Mouse (Mus musculus): ENCODE measurements at regions not wholly inside any gene's neighbourhood (a gene's known extent, or its start where the extent isn't known, plus 50 kb on each side); places are given as distances from the start of the nearest gene placed in this dataset.

- Histone ChIP-seq H3K4me1 (ENCODE audit: control insufficient read depth, insufficient read depth, low read length) (peaks cover 4% of the 10 kb centered on the region; the same call in 1 of the 2 replicates), H3K4me2 (no peak overlapping the region), H3K27me3 (ENCODE audit: control insufficient read depth, insufficient read depth, low read length) (no peaks in the 10 kb centered on the region), H3K27ac (ENCODE audit: low read depth, low read length) (no peak overlapping the region), H3K9ac (ENCODE audit: low read depth, low read length) (no peak overlapping the region), H3K36me3 (ENCODE audit: control insufficient read depth, insufficient read depth, low read length) (no peaks in the 10 kb centered on the region), H3K9me3 (replicated peaks; ENCODE audit: control insufficient read depth, low read length) (peaks cover 4% of the 10 kb centered on the region; the same call in 1 of the 2 replicates), H3K4me3 (ENCODE audit: low read depth, low read length) (no peak overlapping the region)
- 73% methylated on average over 4 of the region's 4 CpGs for WGBS (ENCODE audit: insufficient replicate concordance)
- no peak for ATAC-seq (replicated peaks; ENCODE audit: insufficient number of reproducible peaks, low FRiP score, low TSS enrichment)
Measured at GRCm38 (mm10) chr17:4639531-4639930, 354.6 kb upstream of the Arid1b start.

GRCm38 (mm10) chr17:4640555-4640954 lies 353.6 kb upstream of the Arid1b start:
- H3K4me1 ChIP-seq (ENCODE audit: control insufficient read depth, insufficient read depth, low read length): peaks cover 4% of the 10 kb centered on the region; the same call in 1 of the 2 replicates
- H3K36me3 ChIP-seq (ENCODE audit: control insufficient read depth, insufficient read depth, low read length): no peaks in the 10 kb centered on the region
- H3K9me3 ChIP-seq (replicated peaks; ENCODE audit: control insufficient read depth, low read length): peaks cover 4% of the 10 kb centered on the region; the same call in 1 of the 2 replicates
- no peak for ATAC-seq (replicated peaks; ENCODE audit: insufficient number of reproducible peaks, low FRiP score, low TSS enrichment)
- H3K27ac ChIP-seq (ENCODE audit: low read depth, low read length): no peak overlapping the region
- no peaks in the 10 kb centered on the region for H3K27me3 ChIP-seq (ENCODE audit: control insufficient read depth, insufficient read depth, low read length)
- 77% methylated on average over 7 of the region's 7 CpGs for WGBS (ENCODE audit: insufficient replicate concordance)
- H3K9ac ChIP-seq (ENCODE audit: low read depth, low read length): no peak overlapping the region
- no peak overlapping the region for H3K4me2 ChIP-seq
- H3K4me3 ChIP-seq (ENCODE audit: low read depth, low read length): no peak overlapping the region

DNA sequence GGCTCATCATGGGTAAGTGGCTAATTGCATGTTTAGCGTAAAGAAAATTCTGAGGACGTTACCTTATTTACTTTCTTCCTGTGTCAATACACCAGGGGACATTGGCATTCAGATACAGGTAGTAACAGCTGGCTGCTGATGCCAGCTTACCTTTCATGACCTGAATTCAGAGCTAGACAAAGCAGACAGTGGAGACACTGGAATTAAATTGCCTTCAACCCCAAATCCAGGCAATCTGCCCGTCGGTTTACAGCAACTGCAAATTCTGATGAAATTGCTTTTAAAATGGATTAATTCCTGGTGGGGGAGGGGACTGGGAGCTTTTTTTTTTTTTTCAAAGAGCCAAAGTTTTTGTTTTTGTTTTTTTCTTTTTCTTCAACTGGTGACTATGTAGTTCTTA lies 353.0 kb upstream of the Arid1b start:
- no peak for ATAC-seq (replicated peaks; ENCODE audit: insufficient number of reproducible peaks, low FRiP score, low TSS enrichment)
- no peak overlapping the region for H3K4me2 ChIP-seq
- peaks cover 4% of the 10 kb centered on the region; the same call in 1 of the 2 replicates for H3K4me1 ChIP-seq (ENCODE audit: control insufficient read depth, insufficient read depth, low read length)
- no peak overlapping the region for H3K4me3 ChIP-seq (ENCODE audit: low read depth, low read length)
- 79% methylated on average over 4 of the region's 4 CpGs for WGBS (ENCODE audit: insufficient replicate concordance)
- no peak overlapping the region for H3K27ac ChIP-seq (ENCODE audit: low read depth, low read length)
- H3K36me3 ChIP-seq (ENCODE audit: control insufficient read depth, insufficient read depth, low read length): no peaks in the 10 kb centered on the region
- no peaks in the 10 kb centered on the region for H3K27me3 ChIP-seq (ENCODE audit: control insufficient read depth, insufficient read depth, low read length)
- H3K9me3 ChIP-seq (replicated peaks; ENCODE audit: control insufficient read depth, low read length): peaks cover 4% of the 10 kb centered on the region; the same call in 1 of the 2 replicates
- H3K9ac ChIP-seq (ENCODE audit: low read depth, low read length): no peak overlapping the region

GRCm38 (mm10) chr17:4642046-4642445 lies 352.1 kb upstream of the Arid1b start:
- no peak overlapping the region for H3K4me2 ChIP-seq
- H3K4me1 ChIP-seq (ENCODE audit: control insufficient read depth, insufficient read depth, low read length): no peaks in the 10 kb centered on the region; the same call in 1 of the 2 replicates
- peaks cover 4% of the 10 kb centered on the region; the same call in 1 of the 2 replicates for H3K9me3 ChIP-seq (replicated peaks; ENCODE audit: control insufficient read depth, low read length)
- H3K4me3 ChIP-seq (ENCODE audit: low read depth, low read length): no peak overlapping the region
- no peaks in the 10 kb centered on the region for H3K36me3 ChIP-seq (ENCODE audit: control insufficient read depth, insufficient read depth, low read length)
- no peak for ATAC-seq (replicated peaks; ENCODE audit: insufficient number of reproducible peaks, low FRiP score, low TSS enrichment)
- no peaks in the 10 kb centered on the region for H3K27me3 ChIP-seq (ENCODE audit: control insufficient read depth, insufficient read depth, low read length)
- WGBS (ENCODE audit: insufficient replicate concordance): 50% methylated on average over 1 of the region's 1 CpGs
- H3K27ac ChIP-seq (ENCODE audit: low read depth, low read length): no peak overlapping the region
- no peak overlapping the region for H3K9ac ChIP-seq (ENCODE audit: low read depth, low read length)

DNA sequence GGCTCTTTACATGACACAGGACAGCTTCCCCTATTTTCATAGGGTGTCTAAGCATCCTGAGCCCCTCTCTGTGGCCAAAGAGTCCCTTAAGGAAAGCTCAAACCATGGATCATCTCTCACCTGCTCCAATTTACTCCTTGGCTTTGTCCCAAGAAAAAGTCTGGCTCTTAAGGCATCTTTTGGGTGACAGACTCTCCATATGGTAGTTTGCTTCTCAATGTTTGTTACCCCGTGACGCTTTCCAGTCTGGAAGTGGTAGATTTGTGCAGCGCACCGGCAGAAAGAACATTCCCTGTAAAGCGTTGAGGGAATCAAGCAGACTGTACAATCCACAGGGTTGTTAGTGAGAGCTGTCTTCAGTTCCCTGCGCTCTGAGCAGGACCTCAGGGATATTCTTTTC lies 350.8 kb upstream of the Arid1b start:
- H3K4me1 ChIP-seq (ENCODE audit: control insufficient read depth, insufficient read depth, low read length): no peaks in the 10 kb centered on the region
- no peak overlapping the region for H3K4me2 ChIP-seq
- H3K9ac ChIP-seq (ENCODE audit: low read depth, low read length): no peak overlapping the region
- H3K4me3 ChIP-seq (ENCODE audit: low read depth, low read length): no peak overlapping the region
- ATAC-seq (replicated peaks; ENCODE audit: insufficient number of reproducible peaks, low FRiP score, low TSS enrichment): no peak
- 80% methylated on average over 6 of the region's 6 CpGs for WGBS (ENCODE audit: insufficient replicate concordance)
- H3K27ac ChIP-seq (ENCODE audit: low read depth, low read length): no peak overlapping the region
- H3K27me3 ChIP-seq (ENCODE audit: control insufficient read depth, insufficient read depth, low read length): no peaks in the 10 kb centered on the region
- H3K36me3 ChIP-seq (ENCODE audit: control insufficient read depth, insufficient read depth, low read length): no peaks in the 10 kb centered on the region
- peaks cover 4% of the 10 kb centered on the region; the same call in 1 of the 2 replicates for H3K9me3 ChIP-seq (replicated peaks; ENCODE audit: control insufficient read depth, low read length)

- Histone ChIP-seq H3K27ac (ENCODE audit: low read depth, low read length) (no peak overlapping the region), H3K27me3 (ENCODE audit: control insufficient read depth, insufficient read depth, low read length) (no peaks in the 10 kb centered on the region), H3K36me3 (ENCODE audit: control insufficient read depth, insufficient read depth, low read length) (no peaks in the 10 kb centered on the region), H3K4me2 (no peak overlapping the region), H3K9me3 (replicated peaks; ENCODE audit: control insufficient read depth, low read length) (no peaks in the 10 kb centered on the region), H3K4me3 (ENCODE audit: low read depth, low read length) (no peak overlapping the region), H3K9ac (ENCODE audit: low read depth, low read length) (no peak overlapping the region), H3K4me1 (ENCODE audit: control insufficient read depth, insufficient read depth, low read length) (no peaks in the 10 kb centered on the region)
- ATAC-seq (replicated peaks; ENCODE audit: insufficient number of reproducible peaks, low FRiP score, low TSS enrichment): no peak
- WGBS (ENCODE audit: insufficient replicate concordance): 78% methylated on average over 4 of the region's 4 CpGs
Measured at GRCm38 (mm10) chr17:4648603-4649002, 345.5 kb upstream of the Arid1b start.

- Histone ChIP-seq H3K27ac (ENCODE audit: low read depth, low read length) (no peak overlapping the region), H3K4me3 (ENCODE audit: low read depth, low read length) (no peak overlapping the region), H3K9ac (ENCODE audit: low read depth, low read length) (no peak overlapping the region), H3K4me1 (ENCODE audit: control insufficient read depth, insufficient read depth, low read length) (no peaks in the 10 kb centered on the region), H3K36me3 (ENCODE audit: control insufficient read depth, insufficient read depth, low read length) (no peaks in the 10 kb centered on the region), H3K4me2 (no peak overlapping the region), H3K9me3 (replicated peaks; ENCODE audit: control insufficient read depth, low read length) (no peaks in the 10 kb centered on the region), H3K27me3 (ENCODE audit: control insufficient read depth, insufficient read depth, low read length) (no peaks in the 10 kb centered on the region)
- WGBS (ENCODE audit: insufficient replicate concordance): 78% methylated on average over 3 of the region's 3 CpGs
- ATAC-seq (replicated peaks; ENCODE audit: insufficient number of reproducible peaks, low FRiP score, low TSS enrichment): no peak
Measured at GRCm38 (mm10) chr17:4654221-4654620, 339.9 kb upstream of the Arid1b start.

GRCm38 (mm10) chr17:4661996-4662395 lies 332.1 kb upstream of the Arid1b start:
- Histone ChIP-seq H3K4me3 (ENCODE audit: low read depth, low read length) (no peak overlapping the region), H3K4me1 (ENCODE audit: control insufficient read depth, insufficient read depth, low read length) (no peaks in the 10 kb centered on the region), H3K4me2 (no peak overlapping the region), H3K36me3 (ENCODE audit: control insufficient read depth, insufficient read depth, low read length) (no peaks in the 10 kb centered on the region), H3K9ac (ENCODE audit: low read depth, low read length) (no peak overlapping the region), H3K27ac (ENCODE audit: low read depth, low read length) (no peak overlapping the region), H3K9me3 (replicated peaks; ENCODE audit: control insufficient read depth, low read length) (no peaks in the 10 kb centered on the region), H3K27me3 (ENCODE audit: control insufficient read depth, insufficient read depth, low read length) (no peaks in the 10 kb centered on the region)
- no peak for ATAC-seq (replicated peaks; ENCODE audit: insufficient number of reproducible peaks, low FRiP score, low TSS enrichment)
- WGBS (ENCODE audit: insufficient replicate concordance): 84% methylated on average over 5 of the region's 5 CpGs

DNA sequence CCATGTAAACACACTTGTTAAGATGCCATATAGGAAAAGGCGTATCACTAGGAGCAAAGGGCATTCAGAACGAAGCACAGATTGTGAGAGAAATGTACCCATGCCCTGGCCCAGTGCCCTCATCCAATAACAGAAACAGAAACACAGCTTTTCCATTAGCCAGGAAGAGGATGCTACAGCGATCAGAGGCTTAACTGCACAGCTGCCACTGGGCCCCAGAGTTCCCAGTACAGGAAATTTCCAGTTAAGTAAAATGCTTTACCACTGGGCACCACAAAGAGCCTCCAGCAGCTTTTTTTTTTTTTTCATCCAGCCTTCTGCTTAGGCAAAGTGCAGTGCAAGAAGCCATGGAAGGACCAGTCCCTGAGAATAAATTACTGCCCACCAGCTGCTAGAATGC lies 325.6 kb upstream of the Arid1b start:
- ATAC-seq (replicated peaks; ENCODE audit: insufficient number of reproducible peaks, low FRiP score, low TSS enrichment): no peak

More for the DNA sequence above, 325.6 kb upstream of the Arid1b start:
- Histone ChIP-seq H3K36me3 (ENCODE audit: control insufficient read depth, insufficient read depth, low read length) (no peaks in the 10 kb centered on the region), H3K4me1 (ENCODE audit: control insufficient read depth, insufficient read depth, low read length) (no peaks in the 10 kb centered on the region), H3K9ac (ENCODE audit: low read depth, low read length) (no peak overlapping the region), H3K27ac (ENCODE audit: low read depth, low read length) (no peak overlapping the region), H3K4me2 (no peak overlapping the region), H3K27me3 (ENCODE audit: control insufficient read depth, insufficient read depth, low read length) (no peaks in the 10 kb centered on the region), H3K4me3 (ENCODE audit: low read depth, low read length) (no peak overlapping the region), H3K9me3 (replicated peaks; ENCODE audit: control insufficient read depth, low read length) (no peaks in the 10 kb centered on the region)
- WGBS (ENCODE audit: insufficient replicate concordance): 74% methylated on average over 3 of the region's 3 CpGs
